Mouse (Mus musculus) left cerebral cortex, postnatal 14 days (tissue): ENCODE measurements around the gene Ret. TPM values are rescaled to one million over a fixed set of nuclear protein-coding genes. Genes with fewer than 3 reads are reported as not detected.

Source experiments
- DNase-seq, 2 experiments: peaks; one replicate each; pipeline ENCODE4 v3.0.0; 2021 to 2022; ENCODE audit warnings: low spot score in 2 of 2, mixed read lengths in 1 of 2
- intact Hi-C: fragments of 180-260 bp; cut with DNase I; formaldehyde crosslinking; loops from one replicate; pipeline ENCODE4 v1.15.1; 2025
- total RNA-seq, 2 experiments: library from RNA; stranded (reverse); gene quantifications; 2 replicates each; pipeline ENCODE4 v1.2.3; 2021

The Ret gene
- total RNA-seq, 2 experiments from 2014 or later: 6.3 TPM

GRCm38 (mm10) chr6:118180085-118180423, 17.5 kb downstream of the Ret start:
- intact Hi-C loops: no loop called here
- DNase-seq: no peak

- intact Hi-C loops: loop anchor here (1.0 kb wide), 1 partner anchor 200 kb away; no protein-coding TSS in a partner anchor
- peak; percentile 77 to 83 for DNase-seq
Observed at GRCm38 (mm10) chr6:118179316-118180084, 18.0 kb downstream of the Ret start.

GRCm38 (mm10) chr6:118173975-118174328, 23.6 kb downstream of the Ret start:
- DNase-seq: no peak
- intact Hi-C loops: no loop called here

GRCm38 (mm10) chr6:118173251-118173974, 24.1 kb downstream of the Ret start:
- intact Hi-C loops: no loop called here

GRCm38 (mm10) chr6:118171386-118171785, 26.1 kb downstream of the Ret start:
- intact Hi-C loops: no loop called here
- no peak for DNase-seq

More at GRCm38 (mm10) chr6:118173251-118173974, 24.1 kb downstream of the Ret start:
- peak; percentile 26 to 47 for DNase-seq

- DNase-seq: no peak
- intact Hi-C loops: no loop called here
Observed at GRCm38 (mm10) chr6:118168106-118168505, 29.4 kb downstream of the Ret start.

- intact Hi-C loops: no loop called here
- peak in 1 of 2 experiments; percentile 15 for DNase-seq
Observed at GRCm38 (mm10) chr6:118167013-118167412, 30.5 kb downstream of the Ret start.

- intact Hi-C loops: no loop called here
- DNase-seq: no peak
Observed at GRCm38 (mm10) chr6:118165516-118165915, 32.0 kb downstream of the Ret start.

GRCm38 (mm10) chr6:118164691-118165090, 32.8 kb downstream of the Ret start:
- DNase-seq: no peak
- intact Hi-C loops: no loop called here

GRCm38 (mm10) chr6:118163086-118163485, 34.4 kb downstream of the Ret start:
- intact Hi-C loops: no loop called here
- no peak for DNase-seq

- no peak for DNase-seq
- intact Hi-C loops: no loop called here
Observed at GRCm38 (mm10) chr6:118162457-118163082, 34.9 kb downstream of the Ret start.

- no peak for DNase-seq
- intact Hi-C loops: no loop called here
Observed at GRCm38 (mm10) chr6:118153091-118153490, 44.4 kb downstream of the Ret start.

GRCm38 (mm10) chr6:118150988-118151387, 46.5 kb downstream of the Ret start:
- intact Hi-C loops: no loop called here
- no peak for DNase-seq

- DNase-seq: no peak
- intact Hi-C loops: no loop called here
Observed at GRCm38 (mm10) chr6:118150538-118150937, 47.0 kb downstream of the Ret start.

GRCm38 (mm10) chr6:118150128-118150527, 47.4 kb downstream of the Ret start:
- intact Hi-C loops: no loop called here
- DNase-seq: no peak

- intact Hi-C loops: no loop called here
- DNase-seq: no peak
Observed at GRCm38 (mm10) chr6:118140961-118141360, 56.6 kb downstream of the Ret start.

GRCm38 (mm10) chr6:118138731-118139709, 58.5 kb downstream of the Ret start, which contains the start of gene Csgalnact2:
TSS of gene Csgalnact2 (minus strand) at chr6:118139140.
- peak; percentile 91 to 92 for DNase-seq
- intact Hi-C loops: no loop called here

- no peak for DNase-seq
- intact Hi-C loops: no loop called here
Observed at GRCm38 (mm10) chr6:118137148-118137547, 60.4 kb downstream of the Ret start.

- no peak for DNase-seq
- intact Hi-C loops: no loop called here
Observed at GRCm38 (mm10) chr6:118134461-118134860, 63.1 kb downstream of the Ret start.
